Mouse (Mus musculus): ENCODE measurements at regions not wholly inside any gene's neighbourhood (a gene's known extent, or its start where the extent isn't known, plus 50 kb on each side); places are given as distances from the start of the nearest gene placed in this dataset.
A peak's percentile ranks its signal among the peaks of the same experiment; 100 is the strongest.

- no peak for ATAC-seq (replicated peaks; ENCODE audit: poor library complexity)
These were observed 50.4 kb upstream of the Atg10 start for GRCm38 (mm10) chr13:91274131-91274530.

- no peak for ATAC-seq (replicated peaks; ENCODE audit: poor library complexity)
These were observed 50.8 kb upstream of the Atg10 start for GRCm38 (mm10) chr13:91274615-91275014.

- ATAC-seq (replicated peaks; ENCODE audit: poor library complexity): no peak
These were observed 55.7 kb upstream of the Atg10 start for GRCm38 (mm10) chr13:91279487-91279886.

- no peak for ATAC-seq (replicated peaks; ENCODE audit: poor library complexity)
These were observed 71.9 kb upstream of the Atg10 start for GRCm38 (mm10) chr13:91295552-91296170.

- ATAC-seq (replicated peaks; ENCODE audit: poor library complexity): peak; percentile 98
These were observed 72.9 kb upstream of the Atg10 start for GRCm38 (mm10) chr13:91296521-91297160.

- 0 out of 2 replicates have a peak, but pooled peaks have one; percentile 13 for ATAC-seq (replicated peaks; ENCODE audit: poor library complexity)
These were observed 78.1 kb upstream of the Atg10 start for GRCm38 (mm10) chr13:91301849-91302248.

GRCm38 (mm10) chr13:91305697-91306405 lies 82.1 kb upstream of the Atg10 start:
- peak; percentile 93 for ATAC-seq (replicated peaks; ENCODE audit: poor library complexity)

- no peak for ATAC-seq (replicated peaks; ENCODE audit: poor library complexity)
These were observed 82.8 kb upstream of the Atg10 start for GRCm38 (mm10) chr13:91306545-91306944.

- no peak for ATAC-seq (replicated peaks; ENCODE audit: poor library complexity)
These were observed 89.3 kb upstream of the Atg10 start for GRCm38 (mm10) chr13:91312905-91313571.

- no peak for ATAC-seq (replicated peaks; ENCODE audit: poor library complexity)
These were observed 98.6 kb upstream of the Atg10 start for GRCm38 (mm10) chr13:91322331-91322730.

GRCm38 (mm10) chr13:91326834-91327233 lies 103.1 kb upstream of the Atg10 start:
- no peak for ATAC-seq (replicated peaks; ENCODE audit: poor library complexity)

GRCm38 (mm10) chr13:91334283-91334682 lies 110.5 kb upstream of the Atg10 start:
- no peak for ATAC-seq (replicated peaks; ENCODE audit: poor library complexity)

- ATAC-seq (replicated peaks; ENCODE audit: poor library complexity): no peak
These were observed 115.9 kb upstream of the Ssbp2 start for GRCm38 (mm10) chr13:91344139-91344538.

- ATAC-seq (replicated peaks; ENCODE audit: poor library complexity): no peak
These were observed 111.5 kb upstream of the Ssbp2 start for GRCm38 (mm10) chr13:91348489-91349083.

- ATAC-seq (replicated peaks; ENCODE audit: poor library complexity): no peak
These were observed 107.8 kb upstream of the Ssbp2 start for GRCm38 (mm10) chr13:91352311-91352710.

GRCm38 (mm10) chr13:91356516-91356915 lies 103.6 kb upstream of the Ssbp2 start:
- ATAC-seq (replicated peaks; ENCODE audit: poor library complexity): no peak

- ATAC-seq (replicated peaks; ENCODE audit: poor library complexity): no peak
These were observed 100.0 kb upstream of the Ssbp2 start for GRCm38 (mm10) chr13:91360121-91360520.

- 0 out of 2 replicates have a peak, but pooled peaks have one; percentile 35 for ATAC-seq (replicated peaks; ENCODE audit: poor library complexity)
These were observed 94.7 kb upstream of the Ssbp2 start for GRCm38 (mm10) chr13:91365270-91365952.

- no peak for ATAC-seq (replicated peaks; ENCODE audit: poor library complexity)
These were observed 93.5 kb upstream of the Ssbp2 start for GRCm38 (mm10) chr13:91366540-91366939.

GRCm38 (mm10) chr13:91367896-91368556 lies 92.1 kb upstream of the Ssbp2 start:
- no peak for ATAC-seq (replicated peaks; ENCODE audit: poor library complexity)

Data from megakaryocyte progenitor cell, adult 5-6 weeks (primary cell).